Mouse (Mus musculus): ENCODE measurements around the gene Cachd1.

Gene Cachd1

DNA sequence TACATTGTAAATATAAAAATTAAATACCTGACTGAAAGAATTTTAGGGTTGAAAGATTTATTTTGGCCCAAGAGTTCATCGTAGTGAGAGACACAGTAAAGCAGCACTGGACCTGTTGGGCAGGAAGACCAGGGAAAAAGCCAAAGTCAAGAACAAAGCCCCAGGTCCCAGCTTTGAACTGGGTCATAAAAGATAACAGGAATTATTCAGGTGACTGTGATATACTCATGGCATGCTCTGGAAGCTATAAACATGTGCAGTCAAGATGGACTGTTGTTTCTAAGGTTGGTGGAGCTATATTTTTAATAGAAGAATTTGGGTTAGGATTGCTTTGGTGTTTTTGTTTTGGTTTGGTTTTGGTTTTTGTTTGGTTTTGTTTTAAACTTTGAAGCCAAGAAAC lies 148.7 kb downstream of the Cachd1 start:
- DNase-seq: no peak

DNA sequence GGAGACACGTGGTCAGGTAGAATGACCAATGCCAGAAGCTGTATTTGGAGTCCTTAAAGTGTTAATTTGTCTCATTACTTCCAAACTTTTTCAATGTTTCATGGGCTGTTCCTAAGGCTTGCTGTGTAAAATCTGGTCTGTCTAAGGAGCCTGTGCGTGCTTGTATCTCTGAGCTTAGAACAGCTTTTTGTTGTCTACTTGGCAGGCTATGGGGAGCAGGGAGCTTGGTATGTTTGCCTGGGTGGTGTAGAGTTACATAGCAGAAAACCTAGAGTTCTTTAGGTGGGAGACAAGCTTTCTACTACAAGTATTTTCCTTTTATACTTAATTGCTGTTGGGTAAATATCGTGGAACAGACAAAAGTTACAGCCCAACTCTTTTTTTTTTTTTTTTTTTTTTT lies 150.1 kb downstream of the Cachd1 start:
- no peak for DNase-seq

DNA sequence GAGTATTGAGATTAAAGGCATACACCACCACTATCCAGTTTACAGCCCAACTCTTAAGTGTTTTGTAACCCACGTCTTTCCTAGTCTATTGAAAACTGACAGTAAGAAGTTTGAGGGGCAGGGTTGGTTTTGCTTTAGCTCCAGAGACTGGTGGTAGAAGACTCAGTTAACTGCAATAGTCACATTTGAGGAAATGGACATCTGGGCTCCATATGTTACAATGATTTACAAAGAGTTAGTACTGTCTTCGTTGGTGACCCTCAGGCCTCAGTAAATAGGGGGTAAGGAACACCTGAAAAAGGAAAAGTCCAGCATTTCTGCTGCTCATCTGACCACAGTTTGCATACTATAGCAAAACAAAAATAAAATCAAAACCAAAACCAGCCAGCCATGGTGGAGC lies 150.6 kb downstream of the Cachd1 start:
- DNase-seq: no peak

DNA sequence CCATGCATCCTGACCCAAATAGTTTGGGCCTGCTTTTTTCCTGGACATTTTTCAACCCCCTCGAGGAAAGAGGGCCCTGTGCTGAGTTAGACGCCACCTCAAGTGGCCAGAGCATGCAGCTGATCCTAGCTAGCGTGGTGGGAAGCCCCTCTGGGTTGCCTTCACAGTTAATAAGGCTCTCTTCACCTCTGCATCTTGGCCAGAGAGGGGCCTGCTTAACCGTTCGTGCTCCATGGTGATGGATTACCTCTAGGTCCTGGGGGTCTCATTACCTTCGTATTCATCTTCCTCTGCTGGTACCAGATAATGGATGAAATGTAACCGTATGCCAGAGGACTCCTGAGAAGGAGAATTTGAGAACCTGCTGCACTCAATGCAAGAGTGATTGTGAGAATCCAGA lies 167.2 kb downstream of the Cachd1 start:
- no peak for DNase-seq

DNA sequence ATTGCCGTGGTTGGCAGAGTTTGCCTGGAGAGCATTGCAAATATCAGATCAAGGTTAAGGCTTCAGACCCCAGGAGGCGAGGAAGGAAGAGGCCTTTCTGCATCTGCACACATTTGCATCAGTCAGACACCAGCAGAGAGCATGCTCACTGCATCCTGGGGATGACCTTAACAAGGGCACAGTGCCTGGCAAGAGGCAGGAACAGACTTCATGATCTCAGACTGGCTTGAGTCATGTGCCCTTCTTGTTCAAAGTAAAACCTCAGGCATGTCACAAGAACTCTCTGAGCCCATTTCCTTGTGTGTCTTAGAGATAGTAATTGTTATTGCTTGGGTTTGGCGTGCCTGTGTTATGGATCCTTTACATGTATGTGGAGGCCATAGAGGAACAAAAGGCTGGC lies 167.8 kb downstream of the Cachd1 start:
- DNase-seq: no peak

DNA sequence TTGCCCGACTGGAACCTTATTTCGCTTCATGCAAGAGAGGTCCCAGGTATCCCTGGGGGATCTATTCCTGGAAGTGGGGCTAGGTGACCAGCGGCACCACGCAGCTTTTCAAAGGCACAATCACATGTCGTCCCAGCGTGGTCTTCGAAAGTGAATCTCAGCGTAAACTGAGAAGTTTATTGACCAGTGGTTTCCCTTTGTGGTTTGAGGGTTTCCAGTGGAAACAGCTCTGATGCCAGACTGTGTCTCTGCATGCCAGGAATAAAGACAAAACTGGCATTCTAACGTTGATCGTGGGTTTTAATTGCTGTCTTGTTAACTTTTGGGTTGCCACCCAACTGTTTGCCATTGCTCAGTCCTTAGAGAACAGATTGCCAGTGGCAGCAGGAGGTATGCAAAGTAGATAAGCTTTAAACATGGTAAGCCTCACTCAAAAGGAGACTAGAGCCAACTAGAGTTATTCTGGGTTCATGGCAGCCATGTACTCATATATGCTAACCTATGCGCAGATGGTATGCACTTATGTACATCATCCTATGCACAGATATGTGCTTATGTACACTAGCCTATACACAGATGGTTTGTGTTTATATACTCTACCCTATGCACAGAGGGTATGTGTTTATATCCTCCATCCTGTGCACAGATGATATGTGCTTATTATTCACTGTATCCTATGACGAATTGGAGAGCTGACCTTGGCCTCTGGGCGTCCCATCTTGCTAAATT lies 168.9 kb downstream of the Cachd1 start:
- DNase-seq: no peak

DNA sequence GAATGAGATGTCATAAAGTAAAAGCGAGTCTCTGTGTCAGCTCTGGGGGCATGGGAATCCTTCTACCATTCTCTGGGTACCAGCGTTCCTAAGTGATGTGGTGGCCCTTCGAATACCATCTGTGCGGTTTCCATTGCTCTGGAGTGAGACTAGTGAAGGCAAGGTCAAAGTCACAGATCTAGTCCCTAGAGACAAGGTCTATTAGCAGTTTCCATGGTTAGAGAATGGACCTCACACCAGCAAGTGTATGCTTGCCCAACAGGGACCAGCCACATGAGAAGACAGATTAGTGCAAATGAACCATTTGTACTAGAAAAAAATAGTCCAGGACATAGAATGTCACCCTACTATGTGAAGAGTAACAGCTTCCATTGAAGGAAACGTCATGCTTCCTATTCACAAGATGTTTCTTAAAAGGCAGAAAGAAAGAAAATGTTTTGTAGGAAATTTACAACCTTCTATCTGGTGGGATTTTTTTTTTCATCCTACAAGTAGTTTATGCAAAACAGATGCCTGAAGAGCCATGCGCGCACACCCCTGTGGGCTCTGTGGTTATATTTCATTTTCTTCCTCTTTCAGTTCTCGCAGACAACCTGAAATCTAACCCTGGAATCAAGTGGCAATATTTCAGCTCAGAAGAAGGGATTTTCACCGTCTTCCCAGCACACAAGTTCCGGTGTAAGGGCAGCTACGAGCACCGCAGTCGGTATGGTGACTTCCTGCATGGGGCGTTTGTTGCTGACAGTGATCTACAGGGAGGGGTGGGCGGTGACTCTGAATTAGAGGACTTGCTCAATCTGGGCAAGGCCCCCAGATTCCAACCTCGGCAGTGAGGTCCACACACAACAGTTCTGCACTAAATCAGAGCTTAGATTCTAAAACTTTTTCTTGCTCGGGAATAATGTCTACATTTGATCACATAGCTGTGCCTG lies 172.3 kb downstream of the Cachd1 start:
- DNase-seq: peak; percentile 3

DNA sequence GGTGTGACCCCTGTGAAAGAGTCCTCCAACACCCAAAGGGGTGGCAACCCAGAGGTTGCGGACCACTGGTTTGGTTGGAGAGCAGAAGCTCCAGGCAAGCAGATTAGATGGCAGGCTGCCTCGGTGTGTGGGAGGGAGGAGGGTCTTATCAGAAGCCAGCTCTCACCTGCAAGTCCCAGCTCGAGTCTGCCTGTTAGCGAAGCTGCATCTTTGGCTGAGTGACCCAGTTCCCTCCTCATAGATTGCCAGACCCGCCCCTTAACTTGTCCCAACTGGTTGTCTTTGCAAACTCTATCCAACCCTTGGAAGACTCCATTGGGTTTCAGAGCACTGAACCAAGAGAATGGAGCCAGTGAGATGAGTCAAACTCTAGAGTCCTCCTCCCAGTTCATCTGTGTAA lies 173.8 kb downstream of the Cachd1 start:
- DNase-seq: no peak

DNA sequence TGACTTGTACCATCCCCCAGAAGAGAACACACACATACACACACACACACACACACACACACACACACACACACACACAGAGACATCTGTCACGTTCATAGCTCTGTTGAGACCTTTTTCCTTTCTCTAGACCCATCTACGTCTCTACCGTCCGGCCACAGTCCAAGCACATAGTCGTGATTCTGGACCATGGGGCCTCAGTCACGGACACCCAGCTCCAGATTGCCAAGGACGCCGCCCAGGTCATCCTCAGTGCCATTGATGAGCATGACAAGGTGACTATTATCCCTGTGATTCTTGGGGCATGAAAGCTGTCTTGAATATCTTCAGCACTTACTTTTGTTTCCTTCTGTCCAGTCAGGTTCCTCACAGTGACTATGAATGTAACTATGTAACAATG lies 175.4 kb downstream of the Cachd1 start:
- DNase-seq: no peak

DNA sequence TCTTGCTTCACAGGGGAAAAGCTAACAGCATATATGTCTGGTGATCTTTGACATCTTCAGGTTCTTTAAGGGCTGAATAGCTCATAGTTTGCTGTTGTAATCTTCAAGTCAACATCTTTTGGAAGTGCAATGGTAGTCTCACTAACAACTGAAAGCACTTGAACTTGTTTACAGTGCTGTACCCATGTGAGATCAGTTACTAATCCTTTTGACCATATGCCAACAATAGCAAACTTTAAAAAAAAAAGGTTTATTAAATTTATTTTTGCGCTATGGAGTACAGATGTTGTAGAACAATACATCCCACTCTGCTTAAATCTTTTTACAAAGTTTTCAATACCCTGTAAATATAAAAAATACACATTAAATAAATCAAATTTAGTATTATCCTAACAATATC lies 186.9 kb downstream of the Cachd1 start:
- no peak for DNase-seq

DNA sequence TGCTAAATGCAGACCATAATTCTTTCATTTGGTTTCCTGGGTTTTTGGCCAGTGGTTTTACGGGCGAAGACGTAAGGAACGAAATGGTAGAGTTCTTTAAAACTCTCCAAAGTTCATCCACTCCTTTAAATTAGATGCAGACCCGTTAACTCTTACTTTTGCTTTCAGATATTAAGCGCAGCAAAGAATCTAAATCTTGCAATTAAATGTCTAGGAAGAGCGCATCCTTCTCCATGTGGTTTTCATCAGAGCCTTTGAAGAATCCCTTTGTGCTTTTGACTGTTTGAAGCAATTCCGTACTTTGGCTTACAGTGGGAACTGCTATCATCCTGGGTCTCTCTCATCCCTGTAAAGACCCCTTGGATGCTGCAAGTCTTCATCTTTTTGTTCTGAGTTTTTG lies 187.3 kb downstream of the Cachd1 start:
- no peak for DNase-seq

DNA sequence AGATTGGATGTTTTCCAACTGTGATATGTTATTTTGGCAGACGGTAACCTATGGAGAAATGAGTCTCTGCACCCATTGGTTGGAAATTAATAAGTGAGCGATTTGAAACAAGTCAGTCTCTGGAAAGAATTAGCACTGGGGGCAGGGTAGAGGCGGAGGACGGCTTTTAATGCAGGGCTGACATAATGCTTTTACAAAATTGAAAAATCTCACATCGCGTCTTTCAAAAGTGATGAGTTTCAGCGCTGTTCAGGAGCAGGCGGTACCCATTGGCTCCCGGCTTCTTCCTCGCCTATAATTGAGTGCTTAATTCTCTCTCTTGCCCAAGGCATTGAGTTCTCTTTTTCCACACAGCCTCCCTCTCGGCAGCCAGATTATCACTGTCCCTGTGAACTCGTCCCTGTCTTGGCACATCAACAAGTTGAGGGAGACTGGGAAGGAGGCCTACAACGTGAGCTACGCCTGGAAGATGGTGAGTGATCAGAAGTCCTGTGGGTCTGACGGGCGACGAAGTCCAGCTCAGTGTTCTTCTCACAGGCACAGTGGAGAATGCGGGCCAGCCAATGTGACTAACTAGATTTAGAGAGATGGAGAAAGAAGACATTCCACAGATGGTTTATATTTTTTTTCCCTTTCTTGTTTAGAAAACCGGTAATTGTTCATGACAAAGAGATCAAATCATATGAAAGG lies 191.4 kb downstream of the Cachd1 start:
- DNase-seq: peak; percentile 5

DNA sequence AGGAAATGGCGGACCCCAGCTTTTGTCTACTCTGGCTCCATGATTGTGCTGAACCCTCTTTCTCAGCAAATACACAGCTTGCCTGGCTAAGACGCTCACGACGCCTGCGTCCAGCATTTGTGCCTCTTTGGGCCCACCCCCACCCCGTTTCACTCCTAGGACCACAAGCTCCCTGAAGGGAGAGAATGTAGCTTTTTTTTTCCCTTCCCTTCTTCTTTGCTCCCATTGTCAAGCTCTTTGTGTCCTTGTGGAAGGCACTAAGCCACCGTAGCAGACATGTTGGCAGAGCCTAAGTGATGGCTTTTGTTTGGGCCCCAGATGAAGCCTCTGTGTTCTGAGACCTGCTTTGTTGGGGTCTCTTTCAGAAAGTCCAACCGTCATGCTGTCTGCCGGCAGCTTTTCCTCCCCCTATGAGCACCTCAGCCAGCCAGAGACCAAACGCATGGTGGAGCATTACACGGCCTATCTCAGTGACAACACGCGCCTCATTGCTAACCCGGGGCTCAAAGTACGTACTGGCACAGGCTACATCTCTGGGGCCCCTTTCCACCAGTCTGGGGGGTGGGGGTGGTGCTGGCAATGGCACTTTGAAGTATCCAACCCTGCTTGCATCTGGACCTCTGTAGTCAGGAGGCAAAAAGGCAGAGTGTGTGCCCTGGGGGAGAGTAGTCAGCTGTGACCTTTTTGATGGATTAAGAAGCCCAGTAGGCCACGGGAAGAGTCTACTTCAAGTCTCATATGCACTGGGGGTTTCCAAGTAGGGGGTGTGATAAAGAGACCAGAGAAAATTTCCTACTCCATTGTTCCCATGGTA lies 197.4 kb downstream of the Cachd1 start:
- DNase-seq: no peak

DNA sequence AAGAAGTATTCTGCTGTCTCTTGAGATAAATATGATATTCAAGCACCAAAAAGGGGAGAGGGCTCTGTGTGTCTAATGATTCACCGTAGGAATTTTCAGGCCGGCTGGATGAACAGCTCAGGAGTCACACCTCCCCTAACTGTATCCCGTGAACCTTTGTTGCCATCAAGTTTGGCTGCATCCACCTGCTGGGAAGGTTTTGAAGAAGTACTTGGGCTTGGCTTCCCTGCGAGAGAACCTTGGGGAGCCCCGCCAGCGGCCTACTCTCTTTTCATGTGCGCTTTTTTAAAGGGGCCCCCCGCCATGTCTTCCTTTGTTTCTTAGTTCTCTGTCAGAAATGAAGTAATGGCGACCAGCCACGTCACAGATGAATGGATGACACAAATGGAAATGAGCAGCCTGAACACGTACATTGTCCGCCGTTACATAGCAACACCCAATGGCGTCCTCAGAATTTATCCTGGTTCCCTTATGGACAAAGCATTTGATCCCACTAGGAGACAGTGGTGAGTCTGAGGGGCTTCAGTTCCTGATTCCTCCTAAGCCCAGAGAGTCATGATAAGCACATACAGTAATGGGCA lies 198.1 kb downstream of the Cachd1 start:
- no peak for DNase-seq

DNA sequence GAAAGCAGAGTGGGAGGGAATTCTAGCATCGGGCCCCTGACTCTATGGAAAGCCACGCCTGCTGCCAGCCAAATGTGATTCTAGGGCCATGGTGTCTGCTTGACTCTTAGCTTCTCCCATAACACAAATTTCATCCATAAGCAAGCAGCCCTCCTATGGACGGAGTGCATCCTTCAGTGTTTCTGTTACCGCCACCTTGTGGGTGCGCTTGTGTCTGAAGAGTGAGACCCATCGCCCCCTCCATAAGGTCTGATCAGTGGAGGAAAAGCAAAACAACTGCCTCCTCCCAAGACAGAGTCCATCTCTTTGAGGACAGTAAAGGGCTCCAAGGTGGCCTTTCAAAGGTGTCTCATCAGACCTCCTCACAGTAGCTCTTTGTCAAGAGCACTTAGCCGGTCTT lies 201.0 kb downstream of the Cachd1 start:
- no peak for DNase-seq

DNA sequence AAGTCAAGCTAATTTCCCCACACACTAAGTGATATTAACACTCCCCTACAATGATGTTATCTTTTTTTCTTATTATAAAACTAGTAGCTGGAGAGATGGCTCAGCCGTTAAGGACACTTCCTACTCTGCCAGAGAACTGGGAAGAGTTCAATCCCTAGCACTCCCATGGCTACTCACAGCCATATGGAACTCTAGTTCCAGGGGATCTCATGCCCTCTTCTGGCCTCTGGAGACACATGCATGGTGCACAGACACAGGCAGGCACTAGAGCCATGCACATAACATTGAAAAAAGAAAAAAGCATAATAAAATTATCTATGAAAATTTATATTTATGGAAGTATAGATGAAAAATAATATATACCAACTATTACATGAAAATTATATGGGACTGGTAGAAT lies 210.7 kb downstream of the Cachd1 start:
- DNase-seq: peak; percentile 13

DNA sequence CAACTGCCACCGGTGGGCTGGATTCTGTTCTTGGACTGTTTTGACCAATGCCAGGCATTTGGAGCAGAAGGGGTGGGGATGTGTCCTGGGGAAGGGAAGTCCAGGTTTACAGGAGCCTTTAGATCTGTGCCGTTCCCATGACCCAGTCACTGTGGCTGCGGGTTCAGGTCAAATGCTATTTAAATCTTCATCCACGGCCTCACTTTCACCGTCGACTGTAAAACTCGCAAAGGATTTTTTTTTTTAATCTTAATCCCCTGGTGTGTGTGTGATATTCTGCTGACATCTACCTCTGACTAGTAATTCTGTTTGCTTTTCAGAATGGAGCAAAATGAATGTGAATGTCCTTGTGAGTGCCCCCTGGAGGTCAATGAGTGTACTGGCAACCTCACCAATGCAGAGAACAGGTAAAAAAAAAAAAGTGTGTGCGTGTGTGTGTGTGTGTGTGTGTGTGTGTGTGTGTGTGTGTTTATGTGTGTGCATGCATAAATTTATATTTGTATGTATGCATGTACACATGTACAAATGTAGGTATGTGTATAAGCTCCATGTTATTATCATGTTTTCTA lies 211.8 kb downstream of the Cachd1 start:
- peak; percentile 64 for DNase-seq

DNA sequence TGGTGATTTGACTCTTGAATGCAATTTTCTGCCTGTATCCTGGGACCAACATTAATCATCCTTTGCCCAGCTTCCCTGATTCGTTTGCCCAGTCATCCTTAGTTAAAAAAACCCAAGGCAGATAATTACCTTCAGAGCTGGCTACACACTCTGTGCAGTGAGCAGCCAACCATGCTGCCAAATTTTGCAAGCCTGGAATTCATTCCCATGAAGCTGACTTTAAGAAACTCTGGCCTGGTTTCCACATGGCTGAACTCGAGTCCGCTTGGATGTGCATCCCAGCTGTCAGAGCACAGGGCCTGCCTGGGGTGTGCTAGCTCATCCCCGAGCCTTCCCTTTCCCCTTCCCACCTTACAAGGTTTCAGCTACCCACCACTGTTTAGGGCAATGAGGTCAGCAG lies 214.5 kb downstream of the Cachd1 start:
- DNase-seq: peak; percentile 41

DNA sequence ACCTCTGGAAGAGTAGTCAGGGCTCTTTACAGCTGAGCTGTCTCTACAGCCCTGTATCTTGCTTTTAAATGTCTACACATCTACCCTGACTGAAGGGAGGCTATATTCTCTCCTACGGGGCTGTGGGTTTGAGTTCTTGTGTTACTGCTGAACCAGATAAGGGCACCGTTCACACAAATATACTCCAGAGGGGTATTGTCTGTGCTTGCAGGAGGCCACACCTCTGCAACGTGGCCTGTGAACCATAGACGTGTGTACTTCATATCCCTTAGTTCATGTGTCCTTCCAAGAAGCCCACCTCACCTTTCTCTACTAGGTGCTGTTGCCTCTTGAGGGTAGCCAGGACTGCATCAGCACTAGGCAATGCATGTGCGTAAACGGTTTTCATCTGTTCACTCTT lies 215.6 kb downstream of the Cachd1 start:
- DNase-seq: no peak

DNA sequence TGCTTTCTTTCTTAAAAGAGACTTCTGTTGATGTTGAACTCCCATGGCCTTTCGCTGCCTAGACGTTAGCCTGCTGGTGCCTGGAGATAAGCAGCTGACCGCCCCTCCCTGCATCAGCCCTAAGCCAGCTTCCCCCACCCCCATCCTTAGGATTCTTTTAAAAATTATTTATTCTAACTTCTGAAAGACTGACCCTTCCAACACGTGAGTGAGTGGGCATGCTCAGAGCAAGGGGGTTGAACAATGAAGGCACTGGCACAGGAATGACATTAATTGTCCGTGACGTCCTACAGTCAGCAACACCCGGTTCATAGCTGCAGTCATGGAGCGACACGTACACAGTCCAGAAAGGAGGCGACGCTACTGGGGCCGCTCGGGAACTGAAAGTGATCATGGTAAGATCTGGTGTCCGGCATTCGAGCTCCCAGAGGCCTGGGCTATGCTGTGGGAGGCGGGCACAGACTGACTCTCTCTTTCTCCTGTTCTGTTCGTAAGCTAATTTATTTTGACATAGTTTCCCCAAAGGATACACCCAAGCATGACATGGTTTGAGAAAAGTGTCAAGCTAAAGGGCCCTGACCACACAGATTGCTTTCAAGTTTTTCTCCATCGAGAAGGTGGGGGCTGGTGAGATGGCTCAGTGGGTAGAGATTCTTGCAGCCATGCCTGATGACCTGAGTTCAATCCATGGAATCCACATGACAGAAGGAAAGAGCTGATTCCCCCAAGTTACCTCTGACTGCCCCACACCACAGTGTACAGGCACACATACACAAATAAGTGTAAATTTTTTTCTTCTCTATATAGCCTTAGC lies 218.2 kb downstream of the Cachd1 start:
- peak; percentile 20 for DNase-seq

DNA sequence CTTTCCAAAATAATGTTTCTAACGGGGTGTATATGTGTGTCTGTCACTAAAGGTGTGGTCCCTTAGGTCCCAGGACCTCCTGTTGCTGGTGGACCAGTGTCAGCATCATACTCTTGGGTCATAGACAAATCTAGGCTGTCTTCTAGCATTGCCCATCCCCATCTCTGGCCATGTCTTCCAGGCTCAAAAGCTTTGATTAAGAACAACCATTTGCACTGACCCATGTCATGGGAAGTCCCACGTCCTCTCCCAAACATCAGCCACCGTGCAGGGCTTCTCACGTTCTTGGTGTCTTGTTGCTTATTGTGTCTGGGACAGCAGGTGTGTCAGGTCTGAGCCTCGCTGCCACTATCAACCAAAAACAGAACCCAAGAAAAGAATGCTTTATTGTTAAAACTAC lies 219.1 kb downstream of the Cachd1 start:
- no peak for DNase-seq

All from lung, postnatal 36 days (tissue).